Mouse (Mus musculus): ENCODE measurements around the gene Srek1.

Gene Srek1

DNA sequence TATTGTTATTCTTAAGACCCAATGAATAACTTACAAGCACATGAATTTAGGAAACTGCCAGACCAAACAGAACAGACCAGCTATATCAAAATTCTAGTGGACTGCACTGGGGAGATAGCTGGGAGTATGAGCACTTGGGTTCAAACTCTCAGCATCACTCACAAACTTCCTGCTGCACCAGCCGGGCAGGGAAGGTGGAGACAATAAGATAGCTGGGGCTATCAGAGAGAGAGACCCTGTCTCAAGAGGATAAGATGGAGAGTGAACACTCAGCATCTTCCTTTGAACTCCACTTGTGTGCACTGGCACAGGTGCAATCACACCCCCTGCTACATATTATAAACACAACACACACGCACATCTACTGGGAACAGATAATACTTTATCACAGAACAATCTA is 47.5 kb downstream of the Srek1 start:
- DNase-seq (ENCODE audit: low spot score) = no peak

- no peak for DNase-seq (ENCODE audit: low spot score)
Measured at GRCm38 (mm10) chr13:103711406-103712025, 62.9 kb downstream of the Srek1 start.

GRCm38 (mm10) chr13:103710359-103710781 is 64.0 kb downstream of the Srek1 start:
- DNase-seq (ENCODE audit: low spot score) = peak; percentile 51

GRCm38 (mm10) chr13:103705436-103705978 is 68.9 kb downstream of the Srek1 start:
- no peak for DNase-seq (ENCODE audit: low spot score)

GRCm38 (mm10) chr13:103703833-103704232 is 70.6 kb downstream of the Srek1 start:
- no peak for DNase-seq (ENCODE audit: low spot score)

DNA sequence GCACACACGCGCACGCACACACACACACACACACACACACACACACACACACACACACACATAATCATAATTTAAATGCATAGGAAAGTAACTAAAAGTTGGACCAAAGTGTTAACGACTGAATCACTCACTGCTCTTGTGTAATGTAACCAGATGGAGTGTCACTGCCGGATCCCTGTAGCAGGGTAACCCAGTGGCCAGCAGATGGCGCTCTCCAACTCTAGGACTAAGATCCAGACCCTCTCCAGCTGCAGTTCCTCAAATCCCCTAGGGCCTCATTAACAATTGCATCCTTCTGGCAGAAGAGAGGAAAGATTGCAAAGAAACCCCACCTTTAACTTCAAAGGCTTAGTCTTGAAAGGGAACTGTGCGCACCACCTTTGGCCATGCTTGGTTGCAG is 71.0 kb downstream of the Srek1 start:
- peak; percentile 95 for DNase-seq (ENCODE audit: low spot score)

DNA sequence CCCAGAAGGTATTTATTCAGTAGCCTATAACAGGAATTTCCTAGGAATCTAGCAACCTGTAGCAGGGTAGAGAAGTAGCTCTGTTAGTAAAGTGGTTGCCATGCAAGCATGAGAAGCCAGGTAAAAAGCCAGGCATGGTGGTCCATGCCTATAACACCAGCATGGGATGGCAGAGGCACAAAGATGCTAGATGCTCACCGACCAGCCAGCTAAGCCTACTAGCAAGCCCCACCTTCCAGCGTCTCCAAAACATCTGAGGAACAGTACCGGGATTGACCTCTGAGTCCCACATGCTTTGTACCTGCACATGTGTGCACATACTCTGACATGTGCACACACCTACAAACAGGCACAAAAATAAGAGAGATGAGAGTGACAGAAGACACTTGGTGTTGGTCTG is 72.1 kb downstream of the Srek1 start:
- DNase-seq (ENCODE audit: low spot score) = peak; percentile 2

- DNase-seq (ENCODE audit: low spot score) = no peak
Measured at GRCm38 (mm10) chr13:103700752-103701151, 73.7 kb downstream of the Srek1 start.

DNA sequence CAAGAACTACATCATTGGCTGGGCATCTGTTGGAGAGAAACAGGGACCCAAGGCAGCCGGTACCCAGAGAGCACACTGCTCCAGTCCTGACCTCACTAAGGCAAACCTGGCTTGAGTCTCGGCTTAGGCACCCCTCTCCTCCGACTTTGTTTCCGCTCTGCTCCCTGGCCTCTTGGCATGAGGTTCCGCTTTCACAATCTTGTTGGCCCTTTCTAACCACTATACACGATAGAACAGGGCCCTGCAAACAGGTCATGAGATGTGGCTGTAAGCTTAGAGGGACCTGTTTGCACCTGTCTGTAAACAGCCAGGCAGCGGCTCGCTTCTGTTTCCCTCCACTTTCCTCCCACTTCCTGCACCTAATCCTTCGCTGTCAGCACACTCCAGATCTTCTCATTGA is 76.4 kb downstream of the Srek1 start:
- DNase-seq (ENCODE audit: low spot score) = no peak

GRCm38 (mm10) chr13:103696164-103696563 is 78.2 kb downstream of the Srek1 start:
- peak; percentile 45 for DNase-seq (ENCODE audit: low spot score)

DNA sequence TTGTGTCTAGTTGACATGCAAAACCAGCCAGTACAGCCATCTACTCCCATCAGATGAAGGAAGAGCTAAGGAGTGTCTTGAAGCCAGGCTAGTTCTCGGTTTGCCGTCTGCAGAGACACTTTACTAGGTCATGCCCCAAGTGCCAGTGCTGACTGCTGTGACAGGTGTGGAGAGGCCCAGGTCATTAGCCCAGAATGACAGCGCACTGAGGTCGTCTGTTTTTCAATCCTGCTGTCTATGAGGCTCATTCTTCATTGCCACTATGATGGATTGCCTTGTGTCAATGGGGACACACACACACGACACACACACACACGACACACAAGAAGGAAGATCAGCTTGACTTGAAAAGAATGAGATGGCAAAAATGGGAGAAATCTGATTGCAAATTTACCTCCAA is 79.0 kb downstream of the Srek1 start:
- no peak for DNase-seq (ENCODE audit: low spot score)

Data from embryo, embryonic 10 days (tissue).